Mouse (Mus musculus): ENCODE measurements around the gene Ptprd.

Gene Ptprd

GRCm38 (mm10) chr4:77558404-77559202, 653.2 kb downstream of the Ptprd start:
- in situ Hi-C loops (cut with MboI) = no loop called here

GRCm38 (mm10) chr4:77555841-77556240, 655.9 kb downstream of the Ptprd start:
- in situ Hi-C loops (cut with MboI) = no loop called here

GRCm38 (mm10) chr4:77537843-77538242, 673.9 kb downstream of the Ptprd start:
- in situ Hi-C loops (cut with MboI) = no loop called here

GRCm38 (mm10) chr4:77537336-77537735, 674.4 kb downstream of the Ptprd start:
- in situ Hi-C loops (cut with MboI) = no loop called here

- in situ Hi-C loops (cut with MboI) = no loop called here
Measured at GRCm38 (mm10) chr4:77535601-77536000, 676.2 kb downstream of the Ptprd start.

GRCm38 (mm10) chr4:77534553-77534952, 677.2 kb downstream of the Ptprd start:
- in situ Hi-C loops (cut with MboI) = no loop called here

GRCm38 (mm10) chr4:77519166-77519565, 692.6 kb downstream of the Ptprd start:
- in situ Hi-C loops (cut with MboI) = no loop called here

- in situ Hi-C loops (cut with MboI) = no loop called here
Measured at GRCm38 (mm10) chr4:77513914-77514628, 697.7 kb downstream of the Ptprd start.

GRCm38 (mm10) chr4:77513041-77513440, 698.7 kb downstream of the Ptprd start:
- in situ Hi-C loops (cut with MboI) = no loop called here

- in situ Hi-C loops (cut with MboI) = no loop called here
Measured at GRCm38 (mm10) chr4:77454049-77454448, 757.7 kb downstream of the Ptprd start.

- in situ Hi-C loops (cut with MboI) = no loop called here
Measured at GRCm38 (mm10) chr4:77399146-77399545, 812.6 kb downstream of the Ptprd start.

GRCm38 (mm10) chr4:77361728-77362127, 850.0 kb downstream of the Ptprd start:
- in situ Hi-C loops (cut with MboI) = no loop called here

GRCm38 (mm10) chr4:77327198-77327597, 884.6 kb downstream of the Ptprd start:
- in situ Hi-C loops (cut with MboI) = no loop called here

GRCm38 (mm10) chr4:77317060-77317680, 894.6 kb downstream of the Ptprd start:
- in situ Hi-C loops (cut with MboI) = no loop called here

GRCm38 (mm10) chr4:77316644-77317043, 895.1 kb downstream of the Ptprd start:
- in situ Hi-C loops (cut with MboI) = no loop called here

GRCm38 (mm10) chr4:77310127-77310788, 901.5 kb downstream of the Ptprd start:
- in situ Hi-C loops (cut with MboI) = no loop called here

- in situ Hi-C loops (cut with MboI) = no loop called here
Measured at GRCm38 (mm10) chr4:77283423-77283822, 928.3 kb downstream of the Ptprd start.

GRCm38 (mm10) chr4:77277913-77278312, 933.8 kb downstream of the Ptprd start:
- in situ Hi-C loops (cut with MboI) = no loop called here

GRCm38 (mm10) chr4:77259972-77260290, 951.8 kb downstream of the Ptprd start:
- in situ Hi-C loops (cut with MboI) = no loop called here

- in situ Hi-C loops (cut with MboI) = no loop called here
Measured at GRCm38 (mm10) chr4:77259250-77259971, 952.4 kb downstream of the Ptprd start.

GRCm38 (mm10) chr4:77251188-77251587, 960.6 kb downstream of the Ptprd start:
- in situ Hi-C loops (cut with MboI) = no loop called here

GRCm38 (mm10) chr4:77249801-77250200, 962.0 kb downstream of the Ptprd start:
- in situ Hi-C loops (cut with MboI) = no loop called here
